Mouse (Mus musculus) thymus, postnatal 10 days (tissue): Measurements from ENCODE around the gene Rnd2.
"Not testable (repeated sequence)": the region's sequence is repeated elsewhere in the genome, so short reads cannot be mapped to it uniquely, and the experiment has no call there.

ENCODE experiments used
- DNase-seq, 2 experiments: peaks; one replicate each; pipeline ENCODE4 v3.0.0; 2021; ENCODE audit warnings: low spot score in 2 of 2

Gene Rnd2

DNA sequence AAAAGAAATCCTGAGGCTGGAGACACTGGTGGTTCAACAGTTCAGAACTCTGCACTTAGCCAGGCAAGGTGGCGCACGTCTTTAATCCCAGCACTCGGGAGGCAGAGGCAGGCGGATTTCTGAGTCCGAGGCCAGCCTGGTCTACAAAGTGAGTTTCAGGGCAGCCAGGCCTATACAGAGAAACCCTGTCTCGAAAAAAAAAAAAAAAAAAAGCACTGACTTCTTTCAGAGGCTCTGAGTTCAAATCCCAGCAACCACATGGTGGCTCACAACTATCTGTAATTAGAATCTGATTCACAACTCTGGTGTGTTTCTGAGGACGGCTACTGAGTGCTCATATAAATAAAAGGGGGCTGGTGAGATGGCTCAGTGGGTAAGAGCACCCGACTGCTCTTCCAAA is 17.9 kb upstream of the Rnd2 start:
- DNase-seq: not testable (repeated sequence)

DNA sequence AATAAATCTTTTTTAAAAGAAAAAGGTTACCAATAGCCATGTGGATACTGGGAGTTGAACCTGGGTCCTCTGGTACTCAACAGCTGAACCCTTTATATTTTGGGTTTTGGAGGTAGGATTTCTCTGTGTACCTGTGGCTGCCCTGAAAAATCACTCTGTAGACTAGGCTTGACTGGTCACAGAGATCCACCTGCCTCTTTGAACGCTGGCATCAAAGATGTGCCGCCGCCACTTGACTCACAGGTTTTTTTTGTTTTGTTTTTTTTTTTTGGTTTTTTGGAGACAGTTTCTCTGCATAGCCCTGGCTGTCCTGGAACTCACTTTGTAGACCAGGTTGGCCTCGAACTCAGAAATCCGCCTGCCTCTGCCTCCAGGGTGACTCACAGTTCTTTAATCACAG is 17.0 kb upstream of the Rnd2 start:
- no peak for DNase-seq

DNA sequence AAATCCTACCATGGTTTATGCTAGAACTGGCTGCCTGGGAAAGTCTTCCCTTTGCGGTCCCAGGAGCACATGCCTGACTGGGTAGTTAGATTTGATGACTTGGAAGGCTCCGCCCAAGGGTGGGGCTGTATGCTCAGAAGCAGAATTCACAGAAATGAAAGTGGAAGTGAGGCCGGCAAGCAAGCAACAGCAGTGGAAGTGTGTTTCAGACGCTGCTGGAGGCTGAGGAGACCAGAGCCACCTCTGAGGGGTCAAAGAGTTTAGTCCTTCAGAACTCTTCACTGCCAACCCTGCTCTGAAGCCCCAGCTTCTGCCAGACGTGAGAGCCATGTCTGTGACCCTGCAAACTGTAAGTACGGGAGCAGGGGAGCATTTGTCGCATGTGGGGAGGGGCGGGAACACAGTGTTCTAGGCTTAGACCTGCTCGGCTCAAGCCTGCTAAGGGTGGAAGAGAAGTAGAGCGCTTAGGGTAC is 16.5 kb upstream of the Rnd2 start, which contains the start of gene Ifi35:
Gene Ifi35 (plus strand): TSS at position 134 of the 473 bp plus-strand sequence.
- peak; percentile 45 to 54 for DNase-seq

DNA sequence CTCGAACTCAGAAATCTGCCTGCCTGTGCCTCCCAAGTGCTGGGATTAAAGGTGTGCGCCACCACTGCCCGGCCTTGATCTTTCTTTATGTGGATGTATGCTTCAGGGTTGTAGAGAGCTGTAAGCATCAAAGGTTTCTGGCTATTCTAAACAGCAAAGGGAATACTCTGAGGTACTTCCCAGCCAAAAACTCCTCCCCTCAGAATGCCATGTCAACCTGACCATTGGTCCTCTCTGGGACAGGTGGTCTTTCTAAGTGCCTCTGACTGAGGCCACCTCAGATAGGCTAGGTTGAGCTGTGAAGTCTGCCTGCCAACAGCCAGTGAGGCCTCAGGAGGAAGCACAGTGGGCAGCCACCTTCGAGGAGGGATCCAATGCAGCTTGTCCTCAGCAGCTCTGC is 15.9 kb upstream of the Rnd2 start:
- no peak for DNase-seq

DNA sequence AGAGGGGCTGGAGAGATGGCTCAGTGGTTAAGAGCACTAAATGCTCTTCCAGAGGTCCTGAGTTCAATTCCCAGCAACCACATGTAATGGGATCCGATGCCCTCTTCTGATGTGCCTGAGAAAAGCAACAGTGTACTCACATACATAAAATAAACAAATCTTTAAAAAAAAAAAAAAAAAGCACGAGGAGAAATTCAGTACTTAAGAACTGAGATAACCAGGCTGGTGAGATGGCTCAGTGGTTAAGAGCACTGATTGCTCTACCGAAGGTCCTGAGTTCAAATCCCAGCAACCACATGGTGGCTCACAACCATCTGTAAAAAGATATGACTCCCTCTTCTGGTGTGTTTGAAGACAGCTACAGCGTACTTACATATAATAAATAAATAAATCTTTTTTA is 15.2 kb upstream of the Rnd2 start:
- DNase-seq: not testable (repeated sequence)

DNA sequence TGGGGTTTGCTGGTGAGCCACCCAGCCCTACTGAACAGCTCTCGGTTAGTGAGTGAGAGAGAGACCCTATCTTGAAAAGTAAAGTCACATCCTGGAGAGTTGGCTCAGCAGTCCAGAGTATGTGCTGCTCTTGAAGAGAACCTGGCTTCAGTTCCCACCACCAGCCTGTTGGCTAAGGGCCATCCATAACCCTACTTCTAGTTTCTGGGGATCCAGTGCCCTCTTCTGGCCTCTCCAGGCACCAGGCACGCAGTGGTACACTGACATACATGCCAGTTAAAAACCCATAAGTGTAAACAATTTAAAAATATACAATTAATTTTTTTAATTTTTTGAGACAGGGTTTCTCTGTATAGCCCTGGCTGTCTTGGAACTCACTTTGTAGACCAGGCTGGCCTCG is 14.4 kb upstream of the Rnd2 start:
- no peak for DNase-seq

DNA sequence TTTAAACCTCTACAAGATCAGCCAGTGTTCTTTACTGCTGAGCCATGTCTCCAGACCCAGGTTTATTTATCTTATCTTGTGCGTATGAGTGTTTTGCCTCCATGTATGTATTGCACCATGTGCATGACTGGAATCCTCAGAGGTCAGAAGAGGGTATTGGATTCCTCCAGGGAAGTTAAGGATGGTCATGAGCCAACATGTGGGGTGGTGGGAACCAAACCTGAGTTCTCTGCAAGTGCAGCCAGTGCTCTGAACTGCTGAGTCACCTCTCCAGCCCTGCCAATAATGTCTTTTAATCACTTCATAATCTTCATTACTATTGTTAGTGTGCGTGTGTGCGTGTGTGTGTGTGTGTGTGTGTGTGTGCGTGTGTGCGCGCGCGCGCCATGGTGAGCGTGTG is 13.3 kb upstream of the Rnd2 start:
- no peak for DNase-seq

DNA sequence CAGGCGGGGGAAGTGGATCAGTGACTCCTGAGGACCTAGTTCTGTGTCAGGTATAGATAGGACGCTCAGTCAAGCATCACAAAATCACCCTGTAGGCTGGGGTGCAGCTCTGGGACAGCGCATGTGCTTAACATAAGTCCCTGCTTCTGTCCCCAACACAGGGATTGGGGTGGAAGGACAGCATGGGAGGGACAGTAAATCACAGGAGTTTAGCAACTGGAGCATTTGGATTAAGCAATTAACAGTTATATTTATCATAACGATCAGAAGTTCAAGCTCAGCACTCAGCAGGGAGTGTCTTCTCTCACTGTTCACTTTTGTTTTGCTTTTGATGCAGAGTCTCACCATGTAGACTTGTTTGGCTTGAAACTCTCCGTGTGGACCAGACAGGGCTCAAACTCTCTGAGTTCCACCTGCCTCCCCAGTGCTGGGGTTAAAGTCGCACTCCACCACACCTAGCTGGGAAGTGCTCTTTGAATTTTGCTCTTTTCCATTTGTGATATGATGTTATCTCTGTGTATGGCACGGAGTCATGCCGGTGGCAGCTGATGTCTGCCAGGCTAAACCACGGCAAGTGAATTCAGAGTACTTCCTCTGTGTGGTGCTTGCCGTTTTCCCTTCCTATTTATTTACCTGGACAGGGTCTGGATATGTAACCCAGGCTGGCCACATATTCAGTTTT is 12.6 kb upstream of the Rnd2 start:
- DNase-seq: no peak

DNA sequence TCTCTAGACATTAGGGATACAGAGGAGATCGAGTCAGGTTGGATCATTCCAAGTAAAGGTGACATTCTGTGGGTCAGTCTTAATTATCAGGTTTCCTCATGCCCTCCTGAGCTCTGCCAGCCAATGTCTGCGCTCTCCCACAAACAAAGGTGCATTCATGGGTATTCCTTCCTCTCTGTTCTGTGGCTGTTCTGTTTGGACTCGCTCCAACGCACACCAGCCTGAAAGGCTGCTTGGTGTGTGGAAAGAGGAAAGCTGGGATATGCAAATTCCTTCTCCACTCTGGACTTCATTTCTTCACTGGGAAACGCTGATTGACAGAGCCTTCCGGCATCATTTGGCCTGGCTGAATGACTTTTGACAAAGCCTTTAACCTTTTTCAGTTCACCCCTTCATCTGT is 10.1 kb upstream of the Rnd2 start:
- no peak for DNase-seq

DNA sequence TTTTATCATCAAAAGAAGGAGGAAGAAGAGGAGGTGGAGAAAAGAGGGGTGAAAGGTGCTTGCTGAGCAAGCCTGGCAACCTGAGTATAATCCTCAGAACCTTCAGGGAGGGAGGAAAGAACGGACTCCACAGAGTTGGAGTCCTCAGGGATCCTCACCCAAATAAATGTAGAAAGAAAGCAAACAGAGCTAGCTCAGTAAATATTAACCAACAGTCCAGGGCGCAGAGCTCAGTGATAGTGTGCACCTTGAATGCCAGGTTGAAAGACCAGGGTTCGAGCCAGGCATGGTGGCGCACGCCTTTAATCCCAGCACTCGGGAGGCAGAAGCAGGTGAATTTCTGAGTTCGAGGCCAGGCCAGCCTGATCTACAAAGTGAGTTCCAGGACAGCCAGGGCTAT is 9.2 kb upstream of the Rnd2 start:
- DNase-seq: no peak

DNA sequence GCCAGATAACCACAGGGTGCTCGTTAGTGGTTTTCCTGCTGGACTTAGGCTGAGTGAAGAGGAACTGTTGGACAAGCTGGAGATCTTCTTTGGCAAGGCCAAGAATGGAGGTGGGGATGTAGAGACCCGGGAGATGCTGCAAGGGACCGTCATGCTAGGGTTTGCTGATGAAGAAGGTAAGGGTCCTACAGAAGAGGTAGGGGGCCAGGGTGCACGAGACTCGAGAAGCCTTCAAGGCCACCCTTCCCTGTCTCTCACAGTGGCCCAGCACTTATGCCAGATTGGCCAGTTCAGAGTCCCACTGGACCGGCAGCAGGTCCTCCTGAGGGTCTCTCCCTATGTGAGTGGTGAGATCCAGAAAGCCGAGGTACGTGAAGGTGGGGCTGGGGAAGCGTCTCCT is 7.2 kb upstream of the Rnd2 start:
- no peak for DNase-seq

DNA sequence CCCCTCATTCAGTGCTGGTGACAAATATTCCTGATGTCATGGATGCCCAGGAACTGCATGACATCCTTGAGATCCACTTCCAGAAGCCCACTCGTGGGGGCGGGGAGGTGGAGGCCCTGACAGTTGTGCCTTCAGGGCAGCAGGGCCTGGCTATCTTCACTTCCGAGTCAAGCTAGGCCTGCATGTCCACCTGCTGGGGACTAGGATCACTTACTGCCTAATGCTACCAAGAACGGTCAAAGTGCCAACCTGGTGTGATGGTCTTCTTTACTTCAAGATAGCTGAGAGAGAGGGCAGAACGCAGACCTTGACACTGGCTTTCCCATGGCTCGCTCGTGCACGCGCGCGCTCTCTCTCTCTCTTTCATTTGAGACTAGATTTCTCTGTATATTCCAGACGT is 6.6 kb upstream of the Rnd2 start:
- DNase-seq: no peak

DNA sequence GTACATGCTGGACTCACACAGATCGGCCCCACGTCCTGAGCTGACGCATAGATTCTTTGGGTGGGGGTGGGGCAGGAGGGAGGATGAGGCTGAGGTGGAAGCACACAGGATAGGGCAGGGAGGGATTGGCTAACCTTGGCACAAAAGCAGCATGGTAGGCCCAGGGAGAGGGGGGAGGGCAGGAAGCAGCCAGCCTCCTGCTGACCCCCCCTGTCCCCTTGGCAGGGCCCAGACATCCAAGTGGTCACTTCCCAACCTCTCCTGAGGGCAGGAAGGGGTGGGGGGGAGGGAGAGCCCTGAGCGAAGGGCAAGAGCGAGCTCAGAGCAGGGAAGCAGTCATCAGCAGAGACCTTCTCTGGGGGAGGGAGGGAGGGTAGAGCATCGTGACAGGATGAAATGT is 5.1 kb upstream of the Rnd2 start:
- DNase-seq: no peak

DNA sequence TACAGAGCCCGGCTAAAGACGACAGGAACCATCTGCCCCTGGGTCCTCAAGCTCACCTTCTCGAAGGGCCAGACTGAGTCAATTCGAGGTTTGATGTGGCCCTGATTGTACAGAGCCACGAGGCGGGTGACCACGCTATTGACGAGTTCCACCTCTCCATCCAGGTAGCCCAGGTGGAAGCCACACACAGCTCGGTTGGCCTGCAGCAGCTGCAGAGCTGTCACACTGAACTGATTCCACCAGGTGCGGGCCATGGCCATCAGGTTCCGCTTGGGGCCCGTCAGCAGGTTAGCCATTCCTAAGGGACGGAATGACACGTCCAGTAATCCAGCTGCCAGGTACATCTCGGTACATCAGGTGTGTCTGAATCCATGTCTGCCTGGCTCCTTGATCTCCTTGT is 4.5 kb upstream of the Rnd2 start:
- DNase-seq: no peak

DNA sequence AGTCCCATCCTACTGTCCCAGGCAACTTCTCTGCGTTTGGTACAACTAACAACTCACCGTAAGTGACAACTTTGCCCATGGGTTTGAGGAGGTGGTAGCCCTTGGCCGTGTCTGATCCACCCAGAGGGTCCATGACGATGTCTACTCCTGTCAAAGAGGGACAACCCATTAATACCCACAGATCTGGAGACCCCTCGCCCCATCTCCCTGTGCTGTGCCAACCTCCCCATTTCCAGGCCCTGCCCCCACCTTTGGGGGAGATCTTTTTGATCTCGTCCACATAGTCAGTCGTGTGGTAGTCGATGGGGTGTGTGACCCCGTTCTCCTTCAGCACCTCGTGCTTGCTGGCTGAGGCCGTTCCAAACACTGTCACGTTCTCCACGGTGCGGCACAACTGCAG is 2.7 kb upstream of the Rnd2 start:
- no peak for DNase-seq

DNA sequence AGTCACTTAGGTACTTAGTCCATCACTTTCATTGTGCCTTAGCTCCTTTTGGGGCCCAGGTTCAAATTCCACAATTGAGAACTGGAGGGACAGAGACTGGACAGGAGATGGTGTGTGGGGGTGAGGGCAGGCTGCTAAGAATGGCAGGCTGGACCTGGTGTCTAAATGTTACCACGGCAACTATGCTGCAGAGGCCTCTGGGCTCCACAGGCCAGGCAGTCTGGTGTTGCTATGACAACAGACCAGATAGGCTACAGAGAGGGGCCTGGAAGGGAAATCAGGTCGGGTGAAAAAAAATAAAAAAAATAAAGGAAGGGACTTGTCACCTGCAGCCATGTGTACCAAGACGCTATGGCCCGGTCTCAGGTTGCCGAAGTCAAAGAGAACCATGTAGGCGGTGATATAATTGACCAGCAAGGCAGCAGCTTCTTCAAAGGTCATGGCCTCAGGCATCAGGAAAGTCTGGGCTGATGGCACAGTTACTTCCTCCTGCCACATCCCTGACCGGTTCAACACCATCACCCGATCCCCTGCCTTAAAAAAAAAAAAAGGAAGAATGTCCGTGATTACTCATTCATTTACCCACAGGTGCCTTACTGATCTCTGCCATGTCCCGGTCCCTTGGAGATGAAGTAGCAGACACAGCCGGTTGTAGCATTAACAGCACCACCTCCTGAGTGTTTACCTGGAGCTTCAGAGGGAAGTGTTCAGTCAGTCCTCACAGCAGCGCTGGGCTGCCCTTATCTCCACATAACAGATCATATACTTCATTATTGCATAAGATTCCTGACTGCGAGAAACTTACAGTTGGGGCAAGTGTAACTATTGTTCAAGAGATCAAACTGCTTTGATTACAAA is 2.0 kb upstream of the Rnd2 start:
- DNase-seq: no peak

DNA sequence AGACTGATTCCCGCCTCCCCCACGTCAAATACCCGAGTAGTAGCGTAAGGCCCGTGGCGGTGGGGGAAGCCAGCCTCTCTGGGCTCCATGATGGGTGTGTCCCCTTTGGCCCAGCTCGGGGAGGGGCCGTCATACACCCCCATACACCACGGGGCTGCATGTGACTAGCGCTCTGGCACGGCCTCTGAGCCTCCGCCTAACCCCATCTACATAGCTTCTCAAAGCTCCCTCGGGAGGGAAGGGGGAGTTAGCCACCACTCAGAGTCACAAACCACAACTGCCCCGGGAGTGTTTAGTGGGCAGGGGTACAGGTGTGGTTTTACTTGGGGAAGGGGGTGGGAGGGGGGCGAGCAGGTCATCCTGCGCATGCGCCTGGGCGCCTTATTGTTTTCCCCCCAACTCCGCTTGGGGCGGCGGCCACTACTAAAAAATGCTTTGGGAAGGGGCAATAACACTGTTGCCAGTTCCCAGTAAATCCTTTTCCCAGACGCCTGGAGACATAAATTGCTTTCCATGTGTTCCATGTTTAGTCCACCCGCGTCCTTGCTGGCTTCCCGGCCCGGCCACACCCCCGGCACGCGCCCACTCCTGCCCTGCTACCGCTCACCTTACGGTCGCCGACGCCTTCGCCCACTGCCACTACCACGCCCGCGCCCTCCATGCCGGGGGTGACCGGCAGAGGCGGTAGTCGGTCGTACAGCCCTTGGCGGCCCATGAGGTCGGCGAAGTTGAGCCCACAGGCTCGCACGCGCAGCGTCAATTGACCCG is 486 bp downstream of the Rnd2 start:
- DNase-seq: peak; percentile 20 to 29

DNA sequence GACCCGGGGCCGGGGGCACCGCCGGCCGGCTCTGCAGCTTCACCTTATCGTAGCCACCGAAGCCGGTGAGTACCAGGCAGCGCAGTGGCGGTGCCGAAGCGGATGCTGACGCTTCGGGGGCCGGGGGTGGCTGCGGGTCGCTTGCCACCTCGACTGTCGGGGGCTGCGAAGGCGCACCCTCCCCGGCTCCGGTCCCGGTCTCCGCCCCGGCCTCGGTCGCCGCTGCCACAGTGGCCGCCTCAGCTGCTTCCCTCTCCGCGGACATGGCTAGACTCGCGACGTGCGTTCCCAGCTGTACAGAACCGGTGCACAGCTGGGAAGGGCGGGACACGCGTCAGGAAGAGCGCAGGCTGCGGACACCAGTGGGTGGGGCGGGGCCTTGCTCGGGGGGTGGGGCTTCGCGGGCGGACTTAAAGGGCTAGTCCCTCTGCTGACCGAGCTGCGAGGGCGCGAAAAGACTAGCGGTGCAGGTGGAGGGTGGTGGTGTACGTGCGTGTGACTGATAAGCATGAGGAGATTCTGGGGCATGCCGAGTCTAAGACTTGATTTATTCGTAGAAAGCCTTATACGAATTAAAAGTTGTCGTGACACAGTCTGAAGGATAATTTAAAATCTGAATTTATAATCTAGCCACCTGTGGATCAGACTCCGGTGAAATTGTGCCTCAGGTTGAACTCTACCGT is 1.2 kb downstream of the Rnd2 start, which contains the start of gene Vat1:
Gene Vat1 (minus strand): TSS at position 362 of the 683 bp plus-strand sequence.
- DNase-seq: peak; percentile 25 to 44

DNA sequence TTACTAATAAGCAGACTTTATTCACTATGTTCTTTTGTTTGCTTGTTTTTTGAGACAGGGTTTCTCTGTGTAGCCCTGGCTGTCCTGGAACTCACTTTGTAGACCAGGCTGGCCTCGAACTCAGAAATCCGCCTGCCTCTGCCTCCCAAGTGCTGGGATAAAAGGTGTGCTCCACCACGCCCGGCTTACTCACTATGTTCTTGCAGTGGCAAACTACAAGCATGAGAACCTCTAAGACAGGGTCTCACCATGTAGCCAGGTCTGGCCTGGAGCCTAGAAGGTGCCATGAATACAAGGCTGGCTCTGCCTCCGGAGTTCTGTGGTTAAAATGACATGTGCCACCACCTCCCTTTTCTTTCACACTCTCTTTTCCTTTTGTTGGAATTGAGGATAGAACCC is 1.8 kb downstream of the Rnd2 start:
- not testable (repeated sequence) for DNase-seq

DNA sequence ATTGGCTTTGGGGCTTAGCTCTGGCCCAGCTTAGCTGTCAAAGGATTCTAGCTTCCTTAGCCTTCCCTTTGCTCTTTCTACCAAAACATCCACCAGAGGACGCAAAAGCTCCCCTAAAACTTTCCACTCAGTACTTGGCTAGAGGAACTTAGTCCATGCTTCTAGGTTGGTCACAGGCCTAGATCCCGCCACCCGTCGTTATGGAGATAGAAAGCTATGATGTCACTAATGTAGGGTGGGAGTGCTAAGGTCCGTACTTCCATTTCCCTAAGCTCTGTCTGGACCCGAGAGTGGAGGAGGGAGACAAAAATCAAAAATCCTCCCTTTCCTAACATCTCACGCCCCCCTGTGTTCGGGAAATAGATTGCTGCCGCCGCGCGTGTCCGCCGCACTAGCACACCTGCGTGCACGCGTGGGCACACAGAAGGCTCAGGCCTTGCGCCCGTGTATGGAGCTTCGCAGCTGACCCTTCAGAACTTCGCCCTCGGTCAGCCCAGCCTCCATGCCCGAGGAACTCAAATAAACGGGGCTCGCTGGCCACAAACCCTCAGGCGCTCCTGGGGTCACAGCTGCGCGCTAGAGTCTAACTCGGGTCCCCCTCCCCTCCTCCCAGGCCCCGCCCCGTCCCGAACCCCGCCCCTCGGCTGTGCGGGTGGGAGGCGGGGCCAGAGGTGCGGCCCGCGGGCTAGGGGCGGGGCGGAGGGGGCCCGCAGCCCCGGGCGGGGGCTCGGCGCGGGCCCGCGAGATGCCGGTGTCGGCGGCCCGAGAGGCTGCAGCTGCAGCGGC is 2.9 kb downstream of the Rnd2 start:
- peak; percentile 51 to 77 for DNase-seq

DNA sequence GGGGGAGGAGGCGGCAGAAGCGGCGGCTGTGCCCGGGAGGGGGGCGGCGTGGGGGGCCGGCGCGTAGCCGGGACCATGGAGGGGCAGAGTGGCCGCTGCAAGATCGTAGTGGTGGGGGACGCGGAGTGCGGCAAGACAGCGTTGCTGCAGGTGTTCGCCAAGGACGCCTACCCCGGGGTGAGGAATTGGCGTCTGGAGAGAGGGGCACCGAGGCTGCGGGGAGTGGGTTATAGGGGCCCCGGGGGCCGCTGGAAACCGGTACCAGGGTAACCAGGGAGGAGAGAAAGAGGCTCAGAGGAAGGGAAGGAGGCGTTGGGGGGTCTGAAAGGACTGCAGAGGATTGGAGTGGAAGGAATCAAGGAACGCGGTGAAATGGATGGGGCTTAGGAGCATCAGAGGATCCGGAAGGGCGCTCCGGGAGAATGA is 3.5 kb downstream of the Rnd2 start:
- DNase-seq: peak in 1 of 2 experiments; percentile 45
